Mouse (Mus musculus): Measurements from ENCODE around the gene Serpina3a. TPM values are rescaled to one million over a fixed set of nuclear protein-coding genes. Genes with fewer than 3 reads are reported as not detected.

Gene Serpina3a
- polyA plus RNA-seq, 1 experiment: not detected

GRCm38 (mm10) chr12:104140543-104141103, 28.1 kb downstream of the Serpina3a start:
- Histone ChIP-seq H3K4me1 (ENCODE audit: control insufficient read depth, insufficient read depth, insufficient read length, low read length) (peaks cover 36% of the 10 kb centered on the region; the same call in 1 of the 2 replicates), H3K27me3 (ENCODE audit: control insufficient read depth, insufficient read depth, low read length) (no peaks in the 10 kb centered on the region), H3K36me3 (ENCODE audit: control insufficient read depth, insufficient read depth, low read length) (no peaks in the 10 kb centered on the region), H3K27ac (ENCODE audit: insufficient read depth, low read depth, low read length) (no peak overlapping the region), H3K4me3 (ENCODE audit: low read depth, low read length) (no peak overlapping the region)
- TF ChIP-seq CTCF (IDR thresholded peaks at IDR 0.05; ENCODE audit: extremely low read depth, insufficient read length, insufficient replicate concordance, low read depth, low read length) (no peak), POLR2A (IDR thresholded peaks at IDR 0.05; ENCODE audit: low read depth, low read length) (no peak)
- 46% methylated on average over 4 of the region's 4 CpGs for WGBS

- no peak overlapping the region for H3K4me3 ChIP-seq (ENCODE audit: low read depth, low read length)
- H3K27me3 ChIP-seq (ENCODE audit: control insufficient read depth, insufficient read depth, low read length): no peaks in the 10 kb centered on the region
- TF ChIP-seq POLR2A (IDR thresholded peaks at IDR 0.05; ENCODE audit: low read depth, low read length) (no peak), CTCF (IDR thresholded peaks at IDR 0.05; ENCODE audit: extremely low read depth, insufficient read length, insufficient replicate concordance, low read depth, low read length) (no peak)
- no peaks in the 10 kb centered on the region for H3K36me3 ChIP-seq (ENCODE audit: control insufficient read depth, insufficient read depth, low read length)
- H3K27ac ChIP-seq (ENCODE audit: insufficient read depth, low read depth, low read length): no peak overlapping the region
- H3K4me1 ChIP-seq (ENCODE audit: control insufficient read depth, insufficient read depth, insufficient read length, low read length): peaks cover 36% of the 10 kb centered on the region; the same call in 1 of the 2 replicates
- 82% methylated on average over 1 of the region's 1 CpGs for WGBS
Observed at GRCm38 (mm10) chr12:104141506-104141905, 29.0 kb downstream of the Serpina3a start.

GRCm38 (mm10) chr12:104142427-104142826, 29.9 kb downstream of the Serpina3a start:
- Histone ChIP-seq H3K4me1 (ENCODE audit: control insufficient read depth, insufficient read depth, insufficient read length, low read length) (peaks cover 36% of the 10 kb centered on the region; the same call in 1 of the 2 replicates), H3K27ac (ENCODE audit: insufficient read depth, low read depth, low read length) (no peak overlapping the region), H3K36me3 (ENCODE audit: control insufficient read depth, insufficient read depth, low read length) (no peaks in the 10 kb centered on the region), H3K4me3 (ENCODE audit: low read depth, low read length) (no peak overlapping the region), H3K27me3 (ENCODE audit: control insufficient read depth, insufficient read depth, low read length) (no peaks in the 10 kb centered on the region)
- WGBS: 67% methylated on average over 1 of the region's 1 CpGs
- TF ChIP-seq CTCF (IDR thresholded peaks at IDR 0.05; ENCODE audit: extremely low read depth, insufficient read length, insufficient replicate concordance, low read depth, low read length) (no peak), POLR2A (IDR thresholded peaks at IDR 0.05; ENCODE audit: low read depth, low read length) (no peak)

GRCm38 (mm10) chr12:104143286-104143685, 30.8 kb downstream of the Serpina3a start:
- Histone ChIP-seq H3K36me3 (ENCODE audit: control insufficient read depth, insufficient read depth, low read length) (no peaks in the 10 kb centered on the region), H3K4me1 (ENCODE audit: control insufficient read depth, insufficient read depth, insufficient read length, low read length) (peaks cover 36% of the 10 kb centered on the region; the same call in 1 of the 2 replicates), H3K4me3 (ENCODE audit: low read depth, low read length) (no peak overlapping the region), H3K27me3 (ENCODE audit: control insufficient read depth, insufficient read depth, low read length) (no peaks in the 10 kb centered on the region), H3K27ac (ENCODE audit: insufficient read depth, low read depth, low read length) (no peak overlapping the region)
- TF ChIP-seq CTCF (IDR thresholded peaks at IDR 0.05; ENCODE audit: extremely low read depth, insufficient read length, insufficient replicate concordance, low read depth, low read length) (no peak), POLR2A (IDR thresholded peaks at IDR 0.05; ENCODE audit: low read depth, low read length) (no peak)
- WGBS: 17% methylated on average over 1 of the region's 1 CpGs

GRCm38 (mm10) chr12:104145571-104145970, 33.0 kb downstream of the Serpina3a start:
- Histone ChIP-seq H3K4me3 (ENCODE audit: low read depth, low read length) (no peak overlapping the region), H3K36me3 (ENCODE audit: control insufficient read depth, insufficient read depth, low read length) (no peaks in the 10 kb centered on the region), H3K27ac (ENCODE audit: insufficient read depth, low read depth, low read length) (no peak overlapping the region), H3K27me3 (ENCODE audit: control insufficient read depth, insufficient read depth, low read length) (no peaks in the 10 kb centered on the region), H3K4me1 (ENCODE audit: control insufficient read depth, insufficient read depth, insufficient read length, low read length) (peaks cover 22% of the 10 kb centered on the region; the same call in 1 of the 2 replicates)
- no peak for TF ChIP-seq POLR2A (IDR thresholded peaks at IDR 0.05; ENCODE audit: low read depth, low read length)
- TF ChIP-seq CTCF (IDR thresholded peaks at IDR 0.05; ENCODE audit: extremely low read depth, insufficient read length, insufficient replicate concordance, low read depth, low read length): no peak
- 91% methylated on average over 2 of the region's 2 CpGs for WGBS

GRCm38 (mm10) chr12:104151989-104152388, 39.5 kb downstream of the Serpina3a start:
- peaks cover 5% of the 10 kb centered on the region; the same call in 1 of the 2 replicates for H3K4me1 ChIP-seq (ENCODE audit: control insufficient read depth, insufficient read depth, insufficient read length, low read length)
- TF ChIP-seq POLR2A (IDR thresholded peaks at IDR 0.05; ENCODE audit: low read depth, low read length) (no peak), CTCF (IDR thresholded peaks at IDR 0.05; ENCODE audit: extremely low read depth, insufficient read length, insufficient replicate concordance, low read depth, low read length) (no peak)
- H3K4me3 ChIP-seq (ENCODE audit: low read depth, low read length): no peak overlapping the region
- WGBS: 74% methylated on average over 2 of the region's 2 CpGs
- no peak overlapping the region for H3K27ac ChIP-seq (ENCODE audit: insufficient read depth, low read depth, low read length)
- no peaks in the 10 kb centered on the region for H3K36me3 ChIP-seq (ENCODE audit: control insufficient read depth, insufficient read depth, low read length)
- H3K27me3 ChIP-seq (ENCODE audit: control insufficient read depth, insufficient read depth, low read length): no peaks in the 10 kb centered on the region

- 74% methylated on average over 3 of the region's 3 CpGs for WGBS
- H3K4me3 ChIP-seq (ENCODE audit: low read depth, low read length): no peak overlapping the region
Observed at GRCm38 (mm10) chr12:104153041-104153645, 40.6 kb downstream of the Serpina3a start.

More at GRCm38 (mm10) chr12:104153041-104153645, 40.6 kb downstream of the Serpina3a start:
- H3K27me3 ChIP-seq (ENCODE audit: control insufficient read depth, insufficient read depth, low read length): no peaks in the 10 kb centered on the region
- H3K36me3 ChIP-seq (ENCODE audit: control insufficient read depth, insufficient read depth, low read length): no peaks in the 10 kb centered on the region
- TF ChIP-seq CTCF (IDR thresholded peaks at IDR 0.05; ENCODE audit: extremely low read depth, insufficient read length, insufficient replicate concordance, low read depth, low read length) (no peak), POLR2A (IDR thresholded peaks at IDR 0.05; ENCODE audit: low read depth, low read length) (no peak)
- no peak overlapping the region for H3K27ac ChIP-seq (ENCODE audit: insufficient read depth, low read depth, low read length)
- peaks cover 5% of the 10 kb centered on the region; the same call in 1 of the 2 replicates for H3K4me1 ChIP-seq (ENCODE audit: control insufficient read depth, insufficient read depth, insufficient read length, low read length)

Measured in small intestine, adult 2 months (tissue).